Mouse (Mus musculus) erythroblast, embryonic 14.5 days (primary cell): ENCODE data around the gene Gm5127.

Experiments
- GATA1 ChIP-seq: IDR thresholded peaks from 2 replicates; pipeline ENCODE4 v1.6.1; 2012; ENCODE audit warnings: low read length, inconsistent platforms, mixed read lengths
- TAL1 ChIP-seq: IDR thresholded peaks from 3 replicates; pipeline ENCODE4 v1.6.1; 2012; ENCODE audit warnings: low read length, inconsistent platforms, mixed read lengths

DNA sequence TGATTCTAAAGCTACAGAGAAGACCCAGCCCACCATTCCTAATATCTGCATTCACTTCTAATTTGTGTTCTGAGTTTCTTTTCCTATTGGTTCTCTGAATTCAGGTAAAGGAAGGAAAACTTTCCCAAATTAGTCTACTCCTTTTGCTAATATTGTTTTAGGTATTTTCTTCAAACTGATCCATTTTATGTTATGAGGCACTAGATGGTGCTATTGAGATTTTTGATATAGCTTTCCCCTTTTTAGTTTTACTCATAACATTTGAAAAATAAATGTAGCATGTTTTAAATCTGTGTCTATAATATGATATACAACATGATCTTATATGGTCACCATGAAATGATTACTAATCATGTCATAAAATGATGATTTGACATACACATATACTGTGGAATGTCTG, 2.6 kb upstream of the Gm5127 start:
- TF ChIP-seq GATA1: no peak
- no peak for TF ChIP-seq TAL1
